Mouse (Mus musculus): ENCODE data around the gene Tcp10a. TPM values are rescaled to one million over a fixed set of nuclear protein-coding genes. Genes with fewer than 3 reads are reported as not detected.
"Not testable (repeated sequence)": the region's sequence is repeated elsewhere in the genome, so short reads cannot be mapped to it uniquely, and the experiment has no call there.

The Tcp10a gene
- polyA plus RNA-seq, 1 experiment from 2014 or later: not detected

DNA sequence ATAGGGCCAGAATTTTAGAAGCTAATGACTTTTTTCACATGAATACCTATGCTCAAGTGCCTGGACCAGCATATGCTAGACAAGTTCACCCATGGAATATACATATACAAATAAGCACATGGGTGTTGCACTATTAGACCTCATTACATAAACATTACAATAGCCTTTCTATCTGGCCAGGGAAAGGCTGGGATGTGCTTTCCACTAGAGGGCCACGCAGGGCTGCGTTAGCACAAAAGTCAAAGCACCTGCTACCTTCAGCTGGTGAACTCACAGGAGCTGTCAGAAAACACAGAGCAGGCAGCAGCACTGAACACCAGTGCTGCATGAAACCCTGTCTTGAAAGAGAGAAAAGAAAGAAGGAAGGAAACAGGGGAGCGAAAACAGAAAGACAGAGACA, 53.5 kb downstream of the Tcp10a start:
- 28% methylated on average over 2 of the region's 3 CpGs for WGBS

DNA sequence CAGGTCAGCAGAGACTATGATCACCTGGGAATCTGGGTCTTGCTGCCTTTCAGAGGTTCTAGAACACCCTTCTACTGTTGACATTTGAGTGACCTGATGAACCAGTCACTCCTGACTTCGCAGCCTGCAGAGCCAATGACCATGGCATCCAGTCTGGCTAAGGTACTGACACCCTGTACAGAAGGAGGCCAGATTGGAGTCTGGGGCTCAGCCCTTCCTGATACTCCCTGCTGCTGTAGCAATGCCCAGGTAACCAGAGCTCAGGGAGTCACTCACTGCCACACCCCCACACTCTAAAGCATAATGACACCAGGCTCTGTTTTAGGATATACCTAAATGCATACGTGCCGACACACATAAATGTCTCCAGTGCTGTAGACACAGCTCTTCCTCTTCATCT, 58.3 kb downstream of the Tcp10a start:
- not testable (repeated sequence) for H3K4me3 ChIP-seq; H3K36me3 ChIP-seq; H3K4me2 ChIP-seq; H3K9me3 ChIP-seq; H3K4me1 ChIP-seq (replicated peaks); H3K9ac ChIP-seq; ATAC-seq (ENCODE audit: low FRiP score, low read depth); H3K27ac ChIP-seq (replicated peaks); H3K27me3 ChIP-seq
- 96% methylated on average over 1 of the region's 3 CpGs for WGBS

More for the DNA sequence above, 53.5 kb downstream of the Tcp10a start:
- H3K9ac ChIP-seq; H3K4me3 ChIP-seq; H3K36me3 ChIP-seq; H3K4me2 ChIP-seq; H3K27me3 ChIP-seq; H3K9me3 ChIP-seq; H3K4me1 ChIP-seq (replicated peaks); H3K27ac ChIP-seq (replicated peaks): not testable (repeated sequence)
- ATAC-seq (ENCODE audit: low FRiP score, low read depth): peak; percentile 57; the same call in 1 of the 2 replicates

DNA sequence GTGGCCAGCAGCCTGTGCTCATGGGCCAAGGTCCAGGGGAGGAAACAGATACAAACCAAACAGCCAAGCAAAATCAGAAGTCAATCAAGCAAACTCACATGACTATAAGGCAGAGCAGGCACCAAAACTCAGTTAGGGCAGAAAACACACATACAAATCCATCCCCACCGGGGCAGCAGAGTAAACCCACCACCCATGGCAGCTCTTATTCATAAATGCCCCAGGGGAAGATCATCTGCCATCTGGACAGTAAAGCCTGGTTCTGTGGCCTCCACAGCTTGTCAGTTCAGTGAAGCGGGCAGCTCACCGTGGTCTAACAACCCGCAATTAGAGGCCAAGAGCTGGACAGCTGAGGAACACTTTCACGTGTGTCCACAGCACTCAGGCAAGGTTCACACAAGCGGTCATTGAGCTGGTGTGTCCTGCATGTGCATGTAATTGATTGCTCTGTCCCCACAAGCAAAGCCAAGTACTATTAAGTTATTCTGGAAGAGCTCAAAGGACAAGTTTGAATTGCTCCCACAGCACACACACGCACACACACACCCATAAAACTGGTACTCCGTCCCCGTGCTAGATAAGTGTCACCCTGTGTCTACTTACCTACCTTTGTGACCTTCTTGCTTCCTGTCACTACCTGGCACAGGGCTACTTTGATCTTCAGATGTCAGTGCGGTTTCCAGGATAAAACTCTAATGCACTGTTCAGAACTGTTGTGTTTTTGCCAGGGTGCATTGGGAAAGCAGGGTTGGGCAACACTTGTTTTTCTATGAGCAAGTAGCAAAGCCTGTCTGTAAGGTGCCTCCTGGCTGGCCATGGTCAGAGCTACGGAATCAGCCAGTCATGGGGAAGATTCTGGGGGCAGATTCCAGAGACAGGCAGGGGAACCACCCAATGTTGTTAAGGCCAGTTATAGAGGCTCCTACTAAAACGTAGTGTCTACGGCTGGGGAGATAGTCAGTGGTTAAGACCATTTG, 59.0 kb downstream of the Tcp10a start:
- H3K4me1 ChIP-seq (replicated peaks); H3K27me3 ChIP-seq; H3K9ac ChIP-seq; H3K4me2 ChIP-seq; H3K4me3 ChIP-seq; H3K27ac ChIP-seq (replicated peaks); ATAC-seq (ENCODE audit: low FRiP score, low read depth); H3K9me3 ChIP-seq; H3K36me3 ChIP-seq: not testable (repeated sequence)
- 80% methylated on average over 12 of the region's 13 CpGs for WGBS

DNA sequence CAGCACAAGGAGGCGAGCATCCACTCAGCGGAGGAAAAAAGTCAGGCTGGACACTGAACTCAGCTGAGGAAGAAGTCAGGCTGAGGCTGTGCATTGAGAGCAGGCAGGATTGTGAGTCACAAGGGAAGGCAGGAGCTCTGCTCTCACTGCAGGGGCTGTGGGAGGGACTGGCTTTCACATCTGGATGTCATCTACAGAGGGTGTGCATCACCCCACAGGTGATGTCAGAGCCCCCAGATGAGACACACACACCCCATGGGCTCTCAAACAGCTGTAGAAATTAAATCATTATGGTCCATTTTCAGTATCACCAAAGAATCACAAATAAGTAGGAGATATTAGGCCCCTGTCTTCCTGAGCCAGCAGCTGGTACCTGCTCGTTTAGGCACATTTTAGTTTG, 60.9 kb downstream of the Tcp10a start, which contains the start of gene Unc93a2:
Gene Unc93a2, minus strand, starts transcription at position 101 of the 400 bp plus-strand sequence.
- H3K9ac ChIP-seq; ATAC-seq (ENCODE audit: low FRiP score, low read depth); H3K27me3 ChIP-seq; H3K4me3 ChIP-seq; H3K27ac ChIP-seq (replicated peaks); H3K36me3 ChIP-seq; H3K9me3 ChIP-seq; H3K4me1 ChIP-seq (replicated peaks); H3K4me2 ChIP-seq: not testable (repeated sequence)
- 78% methylated on average over 3 of the region's 3 CpGs for WGBS

DNA sequence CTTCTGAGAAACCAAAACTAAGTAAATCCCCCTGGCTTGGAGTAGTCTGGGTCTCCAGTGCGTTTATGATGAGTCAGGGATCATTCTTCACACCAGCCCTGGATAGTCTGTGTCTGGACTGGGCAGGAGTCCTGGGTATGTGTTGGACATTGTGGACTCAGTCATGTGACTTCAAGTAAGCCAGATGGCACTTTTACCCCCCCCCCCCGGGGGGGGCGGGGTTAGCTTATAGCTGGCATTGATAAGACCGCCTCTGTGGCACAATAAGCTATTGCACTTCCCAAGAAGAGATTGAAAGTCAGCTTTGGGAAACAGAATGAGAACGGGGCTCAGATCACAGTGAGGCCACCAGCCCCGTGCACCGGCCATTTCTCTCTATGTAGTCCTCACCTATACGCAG, 61.6 kb downstream of the Tcp10a start:
- H3K36me3 ChIP-seq; H3K9me3 ChIP-seq; H3K9ac ChIP-seq; H3K4me2 ChIP-seq; H3K27ac ChIP-seq (replicated peaks); H3K4me1 ChIP-seq (replicated peaks); ATAC-seq (ENCODE audit: low FRiP score, low read depth); H3K27me3 ChIP-seq; H3K4me3 ChIP-seq: not testable (repeated sequence)
- 64% methylated on average over 8 of the region's 8 CpGs for WGBS

DNA sequence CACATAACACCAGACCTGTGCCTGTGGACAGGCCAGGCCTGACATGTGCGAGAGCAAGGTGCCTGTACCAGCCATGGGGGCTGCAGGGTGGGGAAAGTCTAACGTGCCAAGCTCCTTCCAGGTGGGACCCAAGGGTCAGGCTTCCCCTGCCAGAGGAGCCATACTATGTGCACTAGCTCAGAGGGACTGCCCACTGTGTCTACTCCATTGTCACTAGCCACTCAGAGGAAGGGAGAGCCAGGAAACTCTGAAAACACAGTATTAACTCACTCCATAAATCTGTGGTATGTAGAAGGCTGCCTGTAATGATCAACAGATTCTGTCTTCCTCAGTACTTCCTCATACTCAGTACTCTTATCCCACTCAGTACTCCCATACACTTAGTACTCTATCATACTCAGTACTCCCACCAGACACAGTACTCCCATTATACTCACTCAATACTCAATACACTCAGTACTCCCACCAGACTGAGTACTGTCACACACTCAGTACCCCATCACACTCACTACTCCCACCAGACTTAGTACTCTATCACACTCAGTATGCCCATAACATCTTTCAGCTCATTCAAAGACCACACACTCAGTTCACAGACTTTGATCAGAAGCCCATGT, 64.0 kb downstream of the Tcp10a start:
- peak; percentile 33; the same call in 1 of the 2 replicates for ATAC-seq (ENCODE audit: low FRiP score, low read depth)
- not testable (repeated sequence) for H3K9ac ChIP-seq; H3K4me3 ChIP-seq; H3K27ac ChIP-seq (replicated peaks); H3K9me3 ChIP-seq; H3K4me2 ChIP-seq; H3K27me3 ChIP-seq; H3K4me1 ChIP-seq (replicated peaks); H3K36me3 ChIP-seq
- no CpG with 5 or more reads among the region's 2 CpGs for WGBS

DNA sequence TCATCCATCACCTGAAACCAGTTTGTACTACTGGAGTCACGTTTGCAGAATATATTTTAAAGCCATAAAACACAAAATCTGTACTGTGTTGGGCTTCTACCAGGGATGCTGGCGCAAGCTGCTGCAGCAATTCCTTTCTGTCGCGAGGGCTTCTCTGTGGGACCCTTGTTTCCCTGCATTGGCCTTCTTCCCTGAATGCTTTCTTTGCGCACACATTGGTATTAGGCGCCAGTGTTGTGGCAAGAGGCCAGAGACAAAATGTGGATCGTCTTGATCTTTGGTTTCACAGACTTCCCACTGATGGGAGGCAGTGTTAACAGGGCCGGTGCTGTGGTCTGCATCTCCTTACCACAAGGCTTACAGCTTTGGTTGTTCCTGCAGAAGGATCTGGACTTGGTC, 64.5 kb downstream of the Tcp10a start:
- H3K9ac ChIP-seq; H3K36me3 ChIP-seq; H3K4me3 ChIP-seq; H3K4me1 ChIP-seq (replicated peaks); H3K27ac ChIP-seq (replicated peaks); H3K27me3 ChIP-seq; ATAC-seq (ENCODE audit: low FRiP score, low read depth); H3K9me3 ChIP-seq; H3K4me2 ChIP-seq: not testable (repeated sequence)
- 68% methylated on average over 8 of the region's 8 CpGs for WGBS

DNA sequence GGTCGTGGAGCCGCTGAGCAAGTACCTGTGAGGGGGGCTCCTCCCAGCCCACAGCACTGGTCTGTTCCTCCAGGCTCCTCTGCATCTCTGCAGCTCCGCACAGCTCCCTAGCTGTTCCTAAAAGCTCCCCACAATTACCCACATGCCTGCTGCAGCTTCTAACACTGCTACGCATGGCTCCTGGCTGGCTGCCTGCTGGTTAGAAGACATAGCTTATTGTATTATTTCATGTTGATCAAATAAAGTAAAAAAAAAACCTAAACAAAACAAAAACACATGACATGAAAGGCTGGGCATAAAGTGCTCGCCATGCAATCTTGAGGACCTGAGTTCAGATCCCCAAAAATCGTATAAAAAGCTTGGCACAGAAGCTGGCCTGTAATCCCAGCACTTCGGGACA, 65.5 kb downstream of the Tcp10a start:
- H3K36me3 ChIP-seq; H3K27me3 ChIP-seq; ATAC-seq (ENCODE audit: low FRiP score, low read depth); H3K27ac ChIP-seq (replicated peaks); H3K9me3 ChIP-seq; H3K4me1 ChIP-seq (replicated peaks); H3K4me3 ChIP-seq; H3K9ac ChIP-seq; H3K4me2 ChIP-seq: not testable (repeated sequence)
- 53% methylated on average over 7 of the region's 7 CpGs for WGBS

DNA sequence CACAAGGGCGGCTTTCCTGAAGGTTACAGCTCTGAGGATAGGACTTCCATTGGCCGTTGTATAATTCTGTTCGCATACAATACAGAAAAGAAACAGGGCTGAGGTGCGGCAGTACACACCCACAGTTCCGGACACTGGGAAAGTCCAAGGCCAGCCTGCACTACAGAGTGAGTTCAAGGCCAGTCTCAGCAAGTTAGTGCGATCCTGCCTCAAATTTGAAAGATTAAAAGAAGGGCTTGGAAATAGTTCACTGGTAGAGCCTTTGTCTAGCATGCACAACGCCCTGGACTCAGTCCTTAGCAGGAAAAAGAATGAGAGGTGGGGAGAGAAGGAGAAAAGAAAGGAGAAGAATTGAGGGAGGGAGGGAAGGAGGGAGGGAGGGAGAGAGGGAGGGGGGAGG, 70.7 kb downstream of the Tcp10a start:
- 89% methylated on average over 7 of the region's 7 CpGs for WGBS
- H3K27ac ChIP-seq (replicated peaks); H3K4me2 ChIP-seq; H3K4me3 ChIP-seq; H3K4me1 ChIP-seq (replicated peaks); H3K36me3 ChIP-seq; H3K27me3 ChIP-seq; ATAC-seq (ENCODE audit: low FRiP score, low read depth); H3K9me3 ChIP-seq; H3K9ac ChIP-seq: not testable (repeated sequence)

Other genes with a start within 250 kb of the Tcp10a start
- gene Rps6ka2, start 154.5 kb upstream of the Tcp10a start, polyA plus RNA-seq (2015; fragmentation: Nextera tagmentation; extraction: Ambion mirVana): 21.9 and 22.5 TPM in 2 replicates
- gene Ttll2, start 28.1 kb downstream of the Tcp10a start, polyA plus RNA-seq (2015; fragmentation: Nextera tagmentation; extraction: Ambion mirVana): not detected in 2 replicates
- gene Gm49630, start 47.3 kb downstream of the Tcp10a start, polyA plus RNA-seq (2015; fragmentation: Nextera tagmentation; extraction: Ambion mirVana): not detected in 2 replicates
- gene Unc93a2, start 60.8 kb downstream of the Tcp10a start, polyA plus RNA-seq (2015; fragmentation: Nextera tagmentation; extraction: Ambion mirVana): 0.09 TPM in 1 of 2 replicates, not detected in the other

Data from hindbrain, embryonic 15.5 days (tissue).